Mouse (Mus musculus) CD4-positive, CD25-positive, alpha-beta regulatory T cell, adult 2 months (primary cell): ENCODE measurements around the gene Adssl1.
A peak's percentile ranks its signal among the peaks of the same experiment; 100 is the strongest.

Experiments
- DNase-seq: peaks from one replicate; pipeline ENCODE4 v3.0.0-alpha.2; 2012; ENCODE audit warnings: low read depth, low spot score

The Adssl1 gene

GRCm38 (mm10) chr12:112619686-112620353 is at the start of gene Adssl1:
Gene Adssl1 (plus strand): TSS chr12:112620045.
- DNase-seq, result peak; percentile 79

- no peak for DNase-seq
Measured at GRCm38 (mm10) chr12:112570160-112570559, 49.7 kb upstream of the Adssl1 start.

GRCm38 (mm10) chr12:112571064-112571463 is 48.8 kb upstream of the Adssl1 start:
- DNase-seq, result no peak

- no peak for DNase-seq
Measured at GRCm38 (mm10) chr12:112575274-112575986, 44.4 kb upstream of the Adssl1 start.

- no peak for DNase-seq
Measured at GRCm38 (mm10) chr12:112576341-112576740, 43.5 kb upstream of the Adssl1 start.

GRCm38 (mm10) chr12:112576749-112577148 is 43.1 kb upstream of the Adssl1 start:
- DNase-seq, result no peak

GRCm38 (mm10) chr12:112578296-112579090 is 41.4 kb upstream of the Adssl1 start:
- no peak for DNase-seq

- DNase-seq, result no peak
Measured at GRCm38 (mm10) chr12:112579430-112579829, 40.4 kb upstream of the Adssl1 start.

- DNase-seq, result no peak
Measured at GRCm38 (mm10) chr12:112579926-112580325, 39.9 kb upstream of the Adssl1 start.

GRCm38 (mm10) chr12:112581113-112581512 is 38.7 kb upstream of the Adssl1 start:
- DNase-seq, result no peak

- DNase-seq, result no peak
Measured at GRCm38 (mm10) chr12:112584954-112585353, 34.9 kb upstream of the Adssl1 start.

- no peak for DNase-seq
Measured at GRCm38 (mm10) chr12:112585924-112586538, 33.8 kb upstream of the Adssl1 start.

GRCm38 (mm10) chr12:112587125-112588124 is 32.4 kb upstream of the Adssl1 start:
- DNase-seq, result peak; percentile 49

- peak; percentile 84 for DNase-seq
Measured at GRCm38 (mm10) chr12:112588426-112589256, 31.2 kb upstream of the Adssl1 start, which contains the start of gene Inf2. Gene Inf2 (plus strand): TSS chr12:112588784.

- DNase-seq, result no peak
Measured at GRCm38 (mm10) chr12:112589491-112590191, 30.2 kb upstream of the Adssl1 start.

GRCm38 (mm10) chr12:112590566-112591239 is 29.1 kb upstream of the Adssl1 start:
- DNase-seq, result no peak

GRCm38 (mm10) chr12:112591240-112591639 is 28.6 kb upstream of the Adssl1 start:
- no peak for DNase-seq

GRCm38 (mm10) chr12:112591730-112592129 is 28.1 kb upstream of the Adssl1 start:
- DNase-seq, result no peak
